Mouse (Mus musculus): ENCODE data around the gene Klk1b3. TPM values are rescaled to one million over a fixed set of nuclear protein-coding genes. Genes with fewer than 3 reads are reported as not detected.

The Klk1b3 gene
- polyA plus RNA-seq, 1 experiment from 2014 or later: 0.55 TPM

GRCm38 (mm10) chr7:44225076-44225475, 27.1 kb downstream of the Klk1b3 start, which contains the start of gene Klk1:
Gene Klk1 (plus strand): TSS chr7:44225360.
- Histone ChIP-seq H3K9me3 (ENCODE audit: control insufficient read depth, low read length) (no peaks in the 10 kb centered on the region), H3K27me3 (replicated peaks; ENCODE audit: control insufficient read depth, insufficient read depth, low read length) (no peaks in the 10 kb centered on the region), H3K4me3 (ENCODE audit: low read length) (no peak within 1 kb of the TSS), H3K4me2 (ENCODE audit: low read depth, low read length) (no peak within 1 kb of the TSS), H3K4me1 (ENCODE audit: control insufficient read depth, insufficient read depth, low read length) (0 out of 2 replicates have a peak, but pooled peaks cover 4% of the 10 kb centered on the region), H3K9ac (ENCODE audit: low read depth, low read length) (no peak within 1 kb of the TSS), H3K36me3 (ENCODE audit: control insufficient read depth, insufficient read depth, low read length) (no peaks in the 10 kb centered on the region), H3K27ac (ENCODE audit: low read length) (no peak within 1 kb of the TSS)
- WGBS: 33% methylated on average over 1 of the region's 1 CpGs
- ATAC-seq: peak; percentile 66

- no peak within 1 kb of the TSS for H3K4me3 ChIP-seq (ENCODE audit: low read length)
- H3K9ac ChIP-seq (ENCODE audit: low read depth, low read length): no peak within 1 kb of the TSS
- H3K27me3 ChIP-seq (replicated peaks; ENCODE audit: control insufficient read depth, insufficient read depth, low read length): no peaks in the 10 kb centered on the region
- WGBS: 71% methylated on average over 3 of the region's 3 CpGs
- no peaks in the 10 kb centered on the region for H3K36me3 ChIP-seq (ENCODE audit: control insufficient read depth, insufficient read depth, low read length)
- no peak within 1 kb of the TSS for H3K27ac ChIP-seq (ENCODE audit: low read length)
- no peaks in the 10 kb centered on the region for H3K9me3 ChIP-seq (ENCODE audit: control insufficient read depth, low read length)
- H3K4me2 ChIP-seq (ENCODE audit: low read depth, low read length): no peak within 1 kb of the TSS
- no peak for ATAC-seq
- no peaks in the 10 kb centered on the region for H3K4me1 ChIP-seq (ENCODE audit: control insufficient read depth, insufficient read depth, low read length)
Observed at GRCm38 (mm10) chr7:44235909-44236308, 37.9 kb downstream of the Klk1b3 start, which contains the start of gene Gm36864. Gene Gm36864 (plus strand): TSS chr7:44236177.

GRCm38 (mm10) chr7:44239913-44240312, 41.9 kb downstream of the Klk1b3 start:
- Histone ChIP-seq H3K4me1 (ENCODE audit: control insufficient read depth, insufficient read depth, low read length) (no peaks in the 10 kb centered on the region), H3K27me3 (replicated peaks; ENCODE audit: control insufficient read depth, insufficient read depth, low read length) (no peaks in the 10 kb centered on the region), H3K4me2 (ENCODE audit: low read depth, low read length) (no peak overlapping the region), H3K9me3 (ENCODE audit: control insufficient read depth, low read length) (no peaks in the 10 kb centered on the region), H3K27ac (ENCODE audit: low read length) (no peak overlapping the region), H3K9ac (ENCODE audit: low read depth, low read length) (no peak overlapping the region), H3K36me3 (ENCODE audit: control insufficient read depth, insufficient read depth, low read length) (no peaks in the 10 kb centered on the region), H3K4me3 (ENCODE audit: low read length) (no peak overlapping the region)
- no peak for ATAC-seq
- WGBS: 61% methylated on average over 2 of the region's 2 CpGs

DNA sequence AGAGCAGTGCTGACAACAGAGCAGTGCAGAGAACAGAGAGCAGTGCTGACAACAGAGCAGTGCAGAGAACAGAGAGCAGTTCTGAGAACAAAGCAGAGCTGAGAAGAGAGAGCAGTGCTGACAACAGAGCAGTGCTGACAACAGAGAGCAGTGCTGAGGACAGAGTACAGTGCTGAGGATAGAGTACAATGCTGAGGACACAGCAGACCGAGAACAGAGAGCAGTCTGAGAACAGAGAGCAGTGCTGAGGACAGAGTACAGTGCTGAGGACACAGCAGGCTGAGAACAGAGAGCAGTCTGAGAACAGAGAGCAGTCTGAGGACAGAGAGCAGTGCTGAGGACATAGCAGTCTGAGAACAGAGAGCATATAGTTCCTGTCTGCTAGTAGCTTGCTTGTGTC, 42.7 kb downstream of the Klk1b3 start:
- no peak for ATAC-seq
- no peaks in the 10 kb centered on the region for H3K36me3 ChIP-seq (ENCODE audit: control insufficient read depth, insufficient read depth, low read length)
- H3K4me3 ChIP-seq (ENCODE audit: low read length): no peak overlapping the region
- H3K27ac ChIP-seq (ENCODE audit: low read length): no peak overlapping the region
- no peaks in the 10 kb centered on the region for H3K9me3 ChIP-seq (ENCODE audit: control insufficient read depth, low read length)
- 67% methylated on average over 1 of the region's 1 CpGs for WGBS
- no peak overlapping the region for H3K9ac ChIP-seq (ENCODE audit: low read depth, low read length)
- H3K4me1 ChIP-seq (ENCODE audit: control insufficient read depth, insufficient read depth, low read length): peaks cover 6% of the 10 kb centered on the region
- H3K27me3 ChIP-seq (replicated peaks; ENCODE audit: control insufficient read depth, insufficient read depth, low read length): no peaks in the 10 kb centered on the region
- H3K4me2 ChIP-seq (ENCODE audit: low read depth, low read length): no peak overlapping the region

DNA sequence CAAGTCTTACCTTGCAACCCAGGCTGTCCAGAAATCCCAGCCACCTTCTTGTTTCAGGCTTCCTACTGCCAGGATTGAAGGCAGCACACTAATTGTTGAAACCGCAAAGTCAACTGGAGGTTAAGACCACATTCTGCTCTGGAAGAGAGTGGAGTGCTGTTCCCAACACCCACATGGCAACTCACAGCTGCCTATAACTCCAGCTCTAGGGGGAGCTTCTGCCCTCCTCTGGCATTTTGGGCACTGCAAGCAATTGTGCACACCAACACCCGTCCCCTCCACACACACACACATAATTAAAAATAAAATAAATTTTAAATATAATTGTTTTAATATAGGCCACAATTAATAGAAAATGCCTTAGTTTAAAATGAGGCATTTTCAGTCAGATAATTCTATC, 43.2 kb downstream of the Klk1b3 start:
- no peak overlapping the region for H3K4me2 ChIP-seq (ENCODE audit: low read depth, low read length)
- WGBS: 63% methylated on average over 2 of the region's 2 CpGs

GRCm38 (mm10) chr7:44244080-44244479, 46.1 kb downstream of the Klk1b3 start:
- no peaks in the 10 kb centered on the region for H3K27me3 ChIP-seq (replicated peaks; ENCODE audit: control insufficient read depth, insufficient read depth, low read length)
- H3K36me3 ChIP-seq (ENCODE audit: control insufficient read depth, insufficient read depth, low read length): no peaks in the 10 kb centered on the region
- 57% methylated on average over 1 of the region's 1 CpGs for WGBS
- H3K4me1 ChIP-seq (ENCODE audit: control insufficient read depth, insufficient read depth, low read length): peaks cover 11% of the 10 kb centered on the region
- ATAC-seq: no peak
- H3K27ac ChIP-seq (ENCODE audit: low read length): no peak overlapping the region
- H3K4me2 ChIP-seq (ENCODE audit: low read depth, low read length): no peak overlapping the region
- no peaks in the 10 kb centered on the region for H3K9me3 ChIP-seq (ENCODE audit: control insufficient read depth, low read length)
- H3K4me3 ChIP-seq (ENCODE audit: low read length): no peak overlapping the region
- no peak overlapping the region for H3K9ac ChIP-seq (ENCODE audit: low read depth, low read length)

More for the DNA sequence above, 43.2 kb downstream of the Klk1b3 start:
- H3K9me3 ChIP-seq (ENCODE audit: control insufficient read depth, low read length): no peaks in the 10 kb centered on the region
- H3K27ac ChIP-seq (ENCODE audit: low read length): no peak overlapping the region
- no peak overlapping the region for H3K4me3 ChIP-seq (ENCODE audit: low read length)
- H3K27me3 ChIP-seq (replicated peaks; ENCODE audit: control insufficient read depth, insufficient read depth, low read length): no peaks in the 10 kb centered on the region
- peaks cover 6% of the 10 kb centered on the region for H3K4me1 ChIP-seq (ENCODE audit: control insufficient read depth, insufficient read depth, low read length)
- no peak for ATAC-seq
- H3K36me3 ChIP-seq (ENCODE audit: control insufficient read depth, insufficient read depth, low read length): no peaks in the 10 kb centered on the region
- no peak overlapping the region for H3K9ac ChIP-seq (ENCODE audit: low read depth, low read length)

DNA sequence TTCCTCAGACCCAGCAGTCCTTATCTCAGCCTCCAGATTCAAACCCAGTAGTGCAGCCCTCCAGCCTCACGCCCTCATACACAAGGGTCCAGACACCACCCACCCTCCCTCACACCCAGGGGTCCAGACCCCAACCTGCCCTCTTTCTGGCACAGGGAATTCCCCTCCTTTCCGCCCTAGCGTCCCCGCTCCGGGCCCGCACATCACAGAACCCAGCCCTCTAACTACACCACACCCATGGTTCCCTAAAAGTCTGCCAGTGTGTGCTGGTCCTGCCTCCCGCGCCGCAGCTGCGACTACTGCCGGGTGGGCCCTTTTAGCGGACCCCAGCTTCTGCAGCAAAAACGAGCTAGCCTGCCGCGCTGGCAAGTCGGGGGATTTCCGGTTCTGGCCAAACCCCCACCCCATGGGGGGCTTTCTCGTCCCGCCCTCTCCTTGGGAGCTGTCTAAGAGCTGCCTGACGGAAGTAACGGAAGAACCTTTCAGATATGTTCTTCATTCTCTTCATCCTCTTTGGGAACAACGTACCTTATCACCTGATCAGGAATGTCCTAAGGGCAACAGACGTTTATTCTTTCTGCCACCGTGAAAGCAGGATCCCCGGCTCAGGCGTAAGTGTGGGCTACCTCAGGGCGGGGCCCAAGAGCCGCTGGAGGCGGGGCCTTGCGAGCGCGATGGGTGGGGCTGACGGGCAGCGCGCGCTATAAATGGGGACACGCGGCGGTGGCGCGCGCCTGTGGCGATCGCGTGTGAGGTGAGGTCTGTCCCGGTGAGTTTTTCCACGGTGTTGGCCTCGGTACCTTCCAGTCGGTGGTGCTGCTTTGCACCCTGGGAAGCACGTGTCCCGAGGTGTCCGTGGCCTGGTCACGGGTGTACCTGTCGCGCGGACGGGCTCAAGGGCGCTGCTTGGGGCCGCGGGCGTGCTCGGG, 48.3 kb downstream of the Klk1b3 start, which contains the start of the genes 1700028J19Rik and 2410002F23Rik:
Gene 1700028J19Rik, minus strand, starts transcription at position 641 of the 929 bp plus-strand sequence.
Gene 2410002F23Rik, plus strand, starts transcription at position 668 of the 929 bp plus-strand sequence.
- peak; percentile 88 for ATAC-seq
- Histone ChIP-seq H3K27ac (ENCODE audit: low read length) (peak within 1 kb of the TSS; percentile 87), H3K4me3 (ENCODE audit: low read length) (peak within 1 kb of the TSS; percentile 84), H3K36me3 (ENCODE audit: control insufficient read depth, insufficient read depth, low read length) (peaks cover 15% of the 10 kb centered on the region), H3K4me1 (ENCODE audit: control insufficient read depth, insufficient read depth, low read length) (peaks cover 16% of the 10 kb centered on the region), H3K9ac (ENCODE audit: low read depth, low read length) (peak within 1 kb of the TSS; percentile 94), H3K9me3 (ENCODE audit: control insufficient read depth, low read length) (no peaks in the 10 kb centered on the region), H3K27me3 (replicated peaks; ENCODE audit: control insufficient read depth, insufficient read depth, low read length) (no peaks in the 10 kb centered on the region), H3K4me2 (ENCODE audit: low read depth, low read length) (peak within 1 kb of the TSS; percentile 79)
- WGBS: under 1% methylated on average over 62 of the region's 62 CpGs

- WGBS: under 1% methylated on average over 23 of the region's 23 CpGs
- ATAC-seq: peak; percentile 43
- H3K4me3 ChIP-seq (ENCODE audit: low read length): peak overlapping the region; percentile 84
- peaks cover 16% of the 10 kb centered on the region for H3K4me1 ChIP-seq (ENCODE audit: control insufficient read depth, insufficient read depth, low read length)
- peaks cover 15% of the 10 kb centered on the region for H3K36me3 ChIP-seq (ENCODE audit: control insufficient read depth, insufficient read depth, low read length)
- peak overlapping the region; percentile 87 for H3K27ac ChIP-seq (ENCODE audit: low read length)
- no peaks in the 10 kb centered on the region for H3K27me3 ChIP-seq (replicated peaks; ENCODE audit: control insufficient read depth, insufficient read depth, low read length)
- peak overlapping the region; percentile 79 for H3K4me2 ChIP-seq (ENCODE audit: low read depth, low read length)
- no peaks in the 10 kb centered on the region for H3K9me3 ChIP-seq (ENCODE audit: control insufficient read depth, low read length)
- H3K9ac ChIP-seq (ENCODE audit: low read depth, low read length): peak overlapping the region; percentile 94
Observed at GRCm38 (mm10) chr7:44246984-44247470, 49.0 kb downstream of the Klk1b3 start.

GRCm38 (mm10) chr7:44247971-44248370, 50.0 kb downstream of the Klk1b3 start:
- no peak for ATAC-seq
- 87% methylated on average over 2 of the region's 2 CpGs for WGBS

More at GRCm38 (mm10) chr7:44247971-44248370, 50.0 kb downstream of the Klk1b3 start:
- Histone ChIP-seq H3K27me3 (replicated peaks; ENCODE audit: control insufficient read depth, insufficient read depth, low read length) (no peaks in the 10 kb centered on the region), H3K36me3 (ENCODE audit: control insufficient read depth, insufficient read depth, low read length) (peaks cover 19% of the 10 kb centered on the region), H3K9ac (ENCODE audit: low read depth, low read length) (0 out of 2 replicates have a peak overlapping the region, but pooled peaks have one; percentile 94), H3K9me3 (ENCODE audit: control insufficient read depth, low read length) (no peaks in the 10 kb centered on the region), H3K27ac (ENCODE audit: low read length) (no peak overlapping the region), H3K4me3 (ENCODE audit: low read length) (peak overlapping the region; percentile 84), H3K4me1 (ENCODE audit: control insufficient read depth, insufficient read depth, low read length) (peaks cover 16% of the 10 kb centered on the region), H3K4me2 (ENCODE audit: low read depth, low read length) (peak overlapping the region; percentile 79)

All from intestine, embryonic 16.5 days (tissue).